Mouse (Mus musculus) bone marrow, adult 2 months (tissue): ENCODE results near the gene Usp18.

Experiments used
- CTCF ChIP-seq: fragments of 200-500 bp; IDR thresholded peaks from 2 replicates; pipeline ENCODE4 v1.5.1; 2011; ENCODE audit warnings: low read length, control low read depth; ENCODE audit not compliant: control insufficient read depth, insufficient read depth
- POLR2A ChIP-seq: fragments of 200-500 bp; IDR thresholded peaks from 2 replicates; pipeline ENCODE4 v1.6.1; 2011; ENCODE audit warnings: low read depth, mild to moderate bottlenecking, control low read depth, low read length, borderline replicate concordance; ENCODE audit not compliant: control insufficient read depth

GRCm38 (mm10) chr6:121215896-121216295 lies 29.8 kb upstream of the Usp18 start:
- TF ChIP-seq POLR2A (no peak), CTCF (no peak)
